Mouse (Mus musculus): Measurements from ENCODE around the gene Mdh2.

The Mdh2 gene

GRCm38 (mm10) chr5:135835492-135835858 is 57.2 kb downstream of the Mdh2 start:
- DNase-seq (ENCODE audit: low spot score): no peak

GRCm38 (mm10) chr5:135835981-135836380 is 57.7 kb downstream of the Mdh2 start:
- DNase-seq (ENCODE audit: low spot score): peak; percentile 15

Data from retina, embryonic 14.5 days (tissue).